ENCODE assay signal across 8 mouse cellular contexts in genomic region chr2:37422306-37423304, GRCm38 (mm10). TPM values are rescaled to one million over a fixed set of nuclear protein-coding genes. Genes with fewer than 3 reads are reported as not detected.
A peak's percentile ranks its signal among the peaks of the same experiment; 100 is the strongest.
DNase-seq lines count a peak whose midpoint lies in the region; ATAC-seq lines count a peak whose summit lies in the region.

Rc3h2 (minus strand) TSS chr2:37422903.

- whole genome bisulfite sequencing in heart, embryonic 13.5 days: under 1% methylated on average over 74 of the region's 75 CpGs
- under 1% methylated on average over 74 of the region's 75 CpGs for WGBS in liver, embryonic 12.5 days (ENCODE audit: insufficient replicate concordance)
- WGBS in stomach, embryonic 15.5 days: under 1% methylated on average over 73 of the region's 75 CpGs

- H3K27ac ChIP-seq in brown adipose tissue, adult 24 weeks (replicated peaks; ENCODE audit: low read depth, low read length): peak within 1 kb of the TSS; percentile 61
- H3K27ac ChIP-seq in heart, embryonic 13.5 days (replicated peaks): peak within 1 kb of the TSS; percentile 96
- H3K27ac ChIP-seq in liver, embryonic 12.5 days: peak within 1 kb of the TSS; percentile 94
- peak within 1 kb of the TSS; percentile 97 for H3K27ac ChIP-seq in stomach, embryonic 15.5 days

- peak; percentile 95 for ATAC-seq in heart, embryonic 13.5 days (ENCODE audit: extremely low read depth, insufficient number of reproducible peaks, low FRiP score, low TSS enrichment)
- ATAC-seq in liver, embryonic 12.5 days: peak; percentile 98
- peak; percentile 99 for ATAC-seq in stomach, embryonic 15.5 days (ENCODE audit: insufficient read depth, low FRiP score, low read depth)

- no peaks in the 10 kb centered on the region for H3K27me3 ChIP-seq in heart, embryonic 13.5 days (replicated peaks)
- H3K27me3 ChIP-seq in liver, embryonic 12.5 days (replicated peaks): no peaks in the 10 kb centered on the region
- no peaks in the 10 kb centered on the region for H3K27me3 ChIP-seq in stomach, embryonic 15.5 days (replicated peaks)

- peaks cover 12% of the 10 kb centered on the region for H3K36me3 ChIP-seq in heart, embryonic 13.5 days
- H3K36me3 ChIP-seq in liver, embryonic 12.5 days: peaks cover 3% of the 10 kb centered on the region; the same call in 1 of the 2 replicates
- no peaks in the 10 kb centered on the region for H3K36me3 ChIP-seq in stomach, embryonic 15.5 days

- no peaks in the 10 kb centered on the region; the same call in 1 of the 2 replicates for H3K4me1 ChIP-seq in brown adipose tissue, adult 24 weeks (ENCODE audit: control insufficient read depth, insufficient read depth, insufficient read length, low read length)
- peaks cover 14% of the 10 kb centered on the region for H3K4me1 ChIP-seq in heart, embryonic 13.5 days
- H3K4me1 ChIP-seq in liver, embryonic 12.5 days: peaks cover 29% of the 10 kb centered on the region
- H3K4me1 ChIP-seq in stomach, embryonic 15.5 days: 0 out of 2 replicates have a peak, but pooled peaks cover 5% of the 10 kb centered on the region

- H3K4me2 ChIP-seq in heart, embryonic 13.5 days: peak within 1 kb of the TSS; percentile 83
- H3K4me2 ChIP-seq in liver, embryonic 12.5 days: peak within 1 kb of the TSS; percentile 81
- H3K4me2 ChIP-seq in stomach, embryonic 15.5 days: peak within 1 kb of the TSS; percentile 64

- peak within 1 kb of the TSS; percentile 98 for H3K4me3 ChIP-seq in brown adipose tissue, adult 24 weeks (ENCODE audit: insufficient read depth, low read depth, low read length)
- peak within 1 kb of the TSS; percentile 92 for H3K4me3 ChIP-seq in heart, embryonic 13.5 days
- H3K4me3 ChIP-seq in liver, embryonic 12.5 days: peak within 1 kb of the TSS; percentile 90
- peak within 1 kb of the TSS; percentile 93 for H3K4me3 ChIP-seq in stomach, embryonic 15.5 days (replicated peaks)

- no peaks in the 10 kb centered on the region for H3K9me3 ChIP-seq in heart, embryonic 13.5 days
- no peaks in the 10 kb centered on the region for H3K9me3 ChIP-seq in liver, embryonic 12.5 days (replicated peaks)
- H3K9me3 ChIP-seq in stomach, embryonic 15.5 days: no peaks in the 10 kb centered on the region

- peak; percentile 97 for DNase-seq in CD4-positive, CD25-positive, alpha-beta regulatory T cell, adult 2 months (ENCODE audit: low read depth, low spot score)
- DNase-seq in fat pad, adult 2 months (ENCODE audit: extremely low read depth, low read depth, low spot score): peak; percentile 37
- DNase-seq in kidney, postnatal 10 days: peak; percentile 96
- DNase-seq in natural killer cell, adult 2 months (ENCODE audit: low spot score in 2 of 2): peak; percentile 94

- H3K9ac ChIP-seq in heart, embryonic 13.5 days: peak within 1 kb of the TSS; percentile 97
- H3K9ac ChIP-seq in liver, embryonic 12.5 days: peak within 1 kb of the TSS; percentile 92
- H3K9ac ChIP-seq in stomach, embryonic 15.5 days: peak within 1 kb of the TSS; percentile 98

RNA-seq across cellular contexts. Expression of gene Rc3h2, which starts in this region (rescaled TPM):
- polyA plus RNA-seq in brown adipose tissue, adult 24 weeks (2012; ENCODE audit: insufficient read depth, insufficient read length, missing spikeins): 8.0 and 12.3 TPM in 2 replicates
- 9.0 and 9.6 TPM in 2 replicates for polyA plus RNA-seq in heart, embryonic 13.5 days (2015; fragmentation: Nextera tagmentation; extraction: Ambion mirVana)
- 7.0 and 7.7 TPM in 2 replicates for polyA plus RNA-seq in liver, embryonic 12.5 days (2016; fragmentation: Nextera tagmentation; extraction: Ambion mirVana)
- polyA plus RNA-seq in stomach, embryonic 15.5 days (2015; fragmentation: Nextera tagmentation; extraction: Ambion mirVana): 13.1 and 14.2 TPM in 2 replicates

Comparison
In these comparisons a context has a peak if more than half of its experiments do, and no peak if none do; other contexts are left out.
1. Peak in every context shown above with its lines: DNase-seq, ATAC-seq, H3K4me3 ChIP-seq and H3K27ac ChIP-seq.
2. DNase-seq: peak in every context shown above with its lines; median percentile 97 in CD4-positive, CD25-positive, alpha-beta regulatory T cell, adult 2 months; 96 in kidney, postnatal 10 days; 94 in natural killer cell, adult 2 months; 37 in fat pad, adult 2 months.